Mouse (Mus musculus): ENCODE data around the gene Zfp953. TPM values are rescaled to one million over a fixed set of nuclear protein-coding genes. Genes with fewer than 3 reads are reported as not detected.

Zfp953 gene
- 0.79 and 0.83 TPM in 2 replicates for polyA plus RNA-seq (2012; rRNA removed)

DNA sequence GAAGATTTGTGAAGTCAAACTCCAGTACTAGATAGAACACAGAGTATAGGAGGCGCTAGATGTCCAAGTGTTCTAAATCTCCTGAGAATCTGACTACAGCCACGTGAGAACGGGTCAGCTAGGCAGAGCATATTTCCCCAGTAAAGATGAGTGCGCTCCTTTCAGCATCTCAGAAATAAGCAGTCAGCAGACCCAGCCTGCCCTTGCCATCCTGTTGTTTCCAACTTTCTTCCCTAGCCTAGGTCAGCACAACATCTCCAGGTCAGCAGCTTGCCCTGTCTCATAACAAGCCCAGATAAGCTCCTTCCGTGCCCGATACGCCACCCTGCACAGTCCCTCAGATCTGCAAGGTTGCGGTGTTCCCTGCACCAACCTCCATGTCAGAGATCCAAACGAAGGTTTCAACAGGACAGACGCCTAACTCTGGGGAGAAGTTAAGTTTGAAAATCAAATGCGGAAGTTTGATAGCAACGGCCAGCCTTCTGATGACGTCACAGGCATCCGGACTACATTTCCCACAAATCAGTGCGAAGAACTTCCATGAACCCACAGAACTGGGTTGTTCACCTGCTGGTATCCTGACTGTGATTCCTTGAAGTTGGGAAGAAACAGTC is at the start of gene Zfp953, which contains the start of gene Gm28044:
Gene Zfp953, minus strand, starts transcription at position 475 of the 614 bp plus-strand sequence.
Gene Gm28044, minus strand, starts transcription at position 406 of the 614 bp plus-strand sequence.

GRCm38 (mm10) chr13:67399183-67399903 is 38.9 kb upstream of the Zfp953 start, which contains the start of gene Zfp429:
Zfp429 (minus strand) TSS chr13:67399819.

GRCm38 (mm10) chr13:67375050-67375911 is 14.9 kb upstream of the Zfp953 start, which contains the start of the genes Gm28041 and Zfp456:
Gm28041 (minus strand) TSS chr13:67375733.
Zfp456 (minus strand) TSS chr13:67375810.

GRCm38 (mm10) chr13:67332019-67332724 is 28.2 kb downstream of the Zfp953 start, which contains the start of gene Zfp595:
Zfp595 (minus strand) TSS chr13:67332570.

DNA sequence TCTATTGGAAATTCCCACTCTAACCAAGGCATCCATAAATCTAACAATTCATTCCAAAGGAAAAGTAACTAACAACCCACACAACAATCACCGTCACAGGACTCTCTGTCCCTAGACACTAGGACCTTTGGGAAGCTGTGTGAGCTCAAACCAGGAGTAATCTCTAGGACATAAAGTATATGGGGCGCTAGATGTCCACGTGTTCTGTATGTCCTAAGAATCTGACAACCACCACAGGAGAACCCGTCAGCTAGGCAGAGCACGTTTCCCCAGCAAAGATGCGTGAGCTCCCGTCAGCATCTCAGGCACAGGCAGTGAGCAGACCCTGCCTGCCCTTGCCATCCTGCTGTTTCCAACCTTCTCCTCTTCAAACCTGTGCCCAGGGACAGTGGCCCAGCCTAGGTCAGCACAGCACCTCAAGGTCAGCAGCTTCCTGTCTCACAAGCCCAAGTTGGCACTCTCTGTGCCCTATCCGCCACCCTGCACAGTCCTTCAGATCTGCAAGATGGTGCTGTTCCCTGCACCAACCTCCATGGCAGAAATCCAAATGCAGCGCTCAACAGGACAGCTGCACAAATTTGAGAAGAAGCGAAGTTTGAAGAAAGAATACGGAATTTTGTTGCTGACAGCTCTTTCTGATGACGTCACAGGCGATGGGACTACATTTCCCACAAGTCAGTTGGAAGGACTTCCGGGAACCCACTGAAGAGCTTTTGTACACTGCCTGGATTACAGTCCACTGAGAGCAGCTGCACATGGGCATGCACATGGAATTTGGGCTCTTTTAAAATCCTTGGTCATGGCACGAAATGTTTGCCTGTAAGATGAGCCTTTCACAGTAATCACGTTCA is 54.4 kb downstream of the Zfp953 start, which contains the start of gene Zfp457:
Gene Zfp457, minus strand, starts transcription at position 664 of the 851 bp plus-strand sequence.

Other genes starting within 250 kb of the Zfp953 start
- 0.20 and 0.25 TPM in 2 replicates for gene Rslcan18, start 244.3 kb downstream of the Zfp953 start, polyA plus RNA-seq (2012; rRNA removed)
- gene Zfp759, start 238.9 kb downstream of the Zfp953 start, polyA plus RNA-seq (2012; rRNA removed), result 0.38 and 0.40 TPM in 2 replicates
- gene Rsl1, start 187.4 kb downstream of the Zfp953 start, polyA plus RNA-seq (2012; rRNA removed), result 1.2 and 1.4 TPM in 2 replicates
- 0.18 and 0.21 TPM in 2 replicates for gene Zfp455, start 166.1 kb downstream of the Zfp953 start, polyA plus RNA-seq (2012; rRNA removed)
- gene Zfp458, start 82.1 kb downstream of the Zfp953 start, polyA plus RNA-seq (2012; rRNA removed), result 0.47 and 0.52 TPM in 2 replicates
- 0.41 and 0.48 TPM in 2 replicates for gene Zfp457, start 54.1 kb downstream of the Zfp953 start, polyA plus RNA-seq (2012; rRNA removed)
- gene Zfp595, start 28.0 kb downstream of the Zfp953 start, polyA plus RNA-seq (2012; rRNA removed), result 1.2 and 1.3 TPM in 2 replicates
- not detected in 2 replicates for gene Gm28044, start 69 bp downstream of the Zfp953 start, polyA plus RNA-seq (2012; rRNA removed)
- 0.12 and 0.17 TPM in 2 replicates for gene Gm28041, start 15.1 kb upstream of the Zfp953 start, polyA plus RNA-seq (2012; rRNA removed)
- gene Zfp456, start 15.2 kb upstream of the Zfp953 start, polyA plus RNA-seq (2012; rRNA removed), result 0.27 and 0.32 TPM in 2 replicates
- 1.8 and 2.3 TPM in 2 replicates for gene Zfp429, start 39.2 kb upstream of the Zfp953 start, polyA plus RNA-seq (2012; rRNA removed)
- 0.17 and 0.18 TPM in 2 replicates for gene Zfp459, start 60.8 kb upstream of the Zfp953 start, polyA plus RNA-seq (2012; rRNA removed)
- 2.8 and 3.1 TPM in 2 replicates for gene Zfp874a, start 91.0 kb upstream of the Zfp953 start, polyA plus RNA-seq (2012; rRNA removed)
- gene Zfp874b, start 123.7 kb upstream of the Zfp953 start, polyA plus RNA-seq (2012; rRNA removed), result 2.7 and 2.8 TPM in 2 replicates
- 1.3 TPM in 2 replicates for gene Zfp58, start 139.9 kb upstream of the Zfp953 start, polyA plus RNA-seq (2012; rRNA removed)
- gene Gm26965, start 165.5 kb upstream of the Zfp953 start, polyA plus RNA-seq (2012; rRNA removed), result not detected in 2 replicates
- 5.4 and 5.6 TPM in 2 replicates for gene Zfp87, start 165.6 kb upstream of the Zfp953 start, polyA plus RNA-seq (2012; rRNA removed)
- gene Zfp748, start 193.2 kb upstream of the Zfp953 start, polyA plus RNA-seq (2012; rRNA removed), result 2.3 and 2.5 TPM in 2 replicates
- 0.88 and 0.95 TPM in 2 replicates for gene Zfp729b, start 249.1 kb upstream of the Zfp953 start, polyA plus RNA-seq (2012; rRNA removed)

Data from liver, embryonic 14 days (tissue).